Mouse (Mus musculus): ENCODE measurements around the gene Nr1i2. TPM values are rescaled to one million over a fixed set of nuclear protein-coding genes. Genes with fewer than 3 reads are reported as not detected.

The Nr1i2 gene
- total RNA-seq, 1 experiment = 0.18 TPM

GRCm38 (mm10) chr16:38282559-38283160 is 12.0 kb downstream of the Nr1i2 start:
- in situ Hi-C loops (cut with MboI; ENCODE audit: low sequenced_read_pairs in 2 of 2, unreplicated experiment in 2 of 2) = no loop called here
- H3K27ac ChIP-seq (ENCODE audit: insufficient read depth, low read depth, low read length, poor library complexity, severe bottlenecking) = no peak overlapping the region
- no peaks in the 10 kb centered on the region for H3K9me3 ChIP-seq (ENCODE audit: control insufficient read depth, insufficient read depth, low read depth, low read length)
- no peaks in the 10 kb centered on the region for H3K36me3 ChIP-seq (ENCODE audit: control insufficient read depth, insufficient read depth, low read length, poor library complexity, severe bottlenecking)
- TF ChIP-seq CHD2 (IDR thresholded peaks at IDR 0.05; ENCODE audit: low read depth, low read length) = no peak
- no peak overlapping the region for H3K9ac ChIP-seq (ENCODE audit: insufficient read depth, low read depth, low read length, poor library complexity, severe bottlenecking)
- no peaks in the 10 kb centered on the region for H3K4me1 ChIP-seq (ENCODE audit: control insufficient read depth in 2 of 2, insufficient read depth in 2 of 2, low read length in 2 of 2, poor library complexity in 1 of 2)
- H3K4me3 ChIP-seq (ENCODE audit: insufficient read depth in 1 of 2, low read depth in 1 of 2, low read length in 2 of 2, poor library complexity in 1 of 2, severe bottlenecking in 1 of 2) = no peak overlapping the region
- DNase-seq (ENCODE audit: low read depth, low spot score) = no peak

DNA sequence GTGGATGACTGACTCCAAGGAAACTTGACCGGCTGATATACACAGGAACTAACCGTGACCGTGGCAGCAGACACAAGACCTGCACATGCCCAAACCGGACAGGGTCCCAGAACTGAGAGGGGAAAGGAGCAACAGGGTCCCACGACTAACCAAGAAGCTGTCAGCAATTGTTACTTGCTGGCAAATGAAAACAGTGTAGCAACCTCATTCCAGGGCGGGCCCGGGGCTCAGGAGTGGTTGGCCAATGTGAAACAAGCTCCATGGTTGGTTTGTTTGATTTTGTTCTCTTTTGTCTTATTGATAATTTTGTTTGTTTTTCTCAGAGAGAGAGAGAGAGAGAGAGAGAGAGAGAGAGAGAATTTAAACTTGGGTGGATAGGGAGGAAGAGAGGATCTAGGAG is 13.7 kb downstream of the Nr1i2 start:
- Histone ChIP-seq H3K4me3 (ENCODE audit: insufficient read depth in 1 of 2, low read depth in 1 of 2, low read length in 2 of 2, poor library complexity in 1 of 2, severe bottlenecking in 1 of 2) (no peak overlapping the region), H3K9ac (ENCODE audit: insufficient read depth, low read depth, low read length, poor library complexity, severe bottlenecking) (no peak overlapping the region), H3K36me3 (ENCODE audit: control insufficient read depth, insufficient read depth, low read length, poor library complexity, severe bottlenecking) (no peaks in the 10 kb centered on the region), H3K9me3 (ENCODE audit: control insufficient read depth, insufficient read depth, low read depth, low read length) (no peaks in the 10 kb centered on the region), H3K27ac (ENCODE audit: insufficient read depth, low read depth, low read length, poor library complexity, severe bottlenecking) (no peak overlapping the region), H3K4me1 (ENCODE audit: control insufficient read depth in 2 of 2, insufficient read depth in 2 of 2, low read length in 2 of 2, poor library complexity in 1 of 2) (no peaks in the 10 kb centered on the region)
- in situ Hi-C loops (cut with MboI; ENCODE audit: low sequenced_read_pairs in 2 of 2, unreplicated experiment in 2 of 2) = no loop called here
- TF ChIP-seq ZNF384 (IDR thresholded peaks at IDR 0.05; ENCODE audit: low read depth, low read length) (no peak), MAFK (IDR thresholded peaks at IDR 0.05; ENCODE audit: insufficient read depth, low read depth, low read length) (no peak), HCFC1 (IDR thresholded peaks at IDR 0.05; ENCODE audit: borderline replicate concordance, insufficient read depth, low read length) (no peak), CHD2 (IDR thresholded peaks at IDR 0.05; ENCODE audit: low read depth, low read length) (no peak), ZC3H11A (IDR thresholded peaks at IDR 0.05; ENCODE audit: borderline replicate concordance, low read depth, low read length) (no peak)
- DNase-seq (ENCODE audit: low read depth, low spot score) = no peak

DNA sequence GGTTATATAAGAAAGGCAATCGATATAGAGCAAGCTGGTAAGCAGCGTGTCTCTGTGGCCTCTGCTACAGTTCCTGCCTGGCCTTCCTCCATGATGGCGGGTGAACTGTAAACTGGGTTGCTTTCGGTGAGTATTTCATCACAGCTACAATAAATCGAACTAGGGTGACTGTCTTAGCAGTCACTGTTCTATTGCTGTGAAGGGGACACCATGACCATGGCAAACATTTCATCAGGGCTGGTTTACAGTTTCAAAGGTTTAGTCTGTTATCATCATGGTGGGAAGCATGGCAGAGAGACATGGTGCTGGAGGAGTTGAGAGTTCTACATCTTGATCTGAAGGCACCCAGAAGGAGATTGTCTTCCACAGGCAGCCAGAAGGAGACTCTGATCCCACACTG is 14.8 kb downstream of the Nr1i2 start:
- no peak overlapping the region for H3K4me3 ChIP-seq (ENCODE audit: insufficient read depth in 1 of 2, low read depth in 1 of 2, low read length in 2 of 2, poor library complexity in 1 of 2, severe bottlenecking in 1 of 2)
- no peaks in the 10 kb centered on the region for H3K9me3 ChIP-seq (ENCODE audit: control insufficient read depth, insufficient read depth, low read depth, low read length)
- in situ Hi-C loops (cut with MboI; ENCODE audit: low sequenced_read_pairs in 2 of 2, unreplicated experiment in 2 of 2) = no loop called here
- no peak overlapping the region for H3K9ac ChIP-seq (ENCODE audit: insufficient read depth, low read depth, low read length, poor library complexity, severe bottlenecking)
- no peak for DNase-seq (ENCODE audit: low read depth, low spot score)
- H3K36me3 ChIP-seq (ENCODE audit: control insufficient read depth, insufficient read depth, low read length, poor library complexity, severe bottlenecking) = no peaks in the 10 kb centered on the region
- H3K4me1 ChIP-seq (ENCODE audit: control insufficient read depth in 2 of 2, insufficient read depth in 2 of 2, low read length in 2 of 2, poor library complexity in 1 of 2) = no peaks in the 10 kb centered on the region
- H3K27ac ChIP-seq (ENCODE audit: insufficient read depth, low read depth, low read length, poor library complexity, severe bottlenecking) = no peak overlapping the region
- TF ChIP-seq HCFC1 (IDR thresholded peaks at IDR 0.05; ENCODE audit: borderline replicate concordance, insufficient read depth, low read length) = no peak
- no peak for TF ChIP-seq ZNF384 (IDR thresholded peaks at IDR 0.05; ENCODE audit: low read depth, low read length)
- TF ChIP-seq MAFK (IDR thresholded peaks at IDR 0.05; ENCODE audit: insufficient read depth, low read depth, low read length) = no peak
- TF ChIP-seq CHD2 (IDR thresholded peaks at IDR 0.05; ENCODE audit: low read depth, low read length) = no peak
- no peak for TF ChIP-seq ZC3H11A (IDR thresholded peaks at IDR 0.05; ENCODE audit: borderline replicate concordance, low read depth, low read length)

DNA sequence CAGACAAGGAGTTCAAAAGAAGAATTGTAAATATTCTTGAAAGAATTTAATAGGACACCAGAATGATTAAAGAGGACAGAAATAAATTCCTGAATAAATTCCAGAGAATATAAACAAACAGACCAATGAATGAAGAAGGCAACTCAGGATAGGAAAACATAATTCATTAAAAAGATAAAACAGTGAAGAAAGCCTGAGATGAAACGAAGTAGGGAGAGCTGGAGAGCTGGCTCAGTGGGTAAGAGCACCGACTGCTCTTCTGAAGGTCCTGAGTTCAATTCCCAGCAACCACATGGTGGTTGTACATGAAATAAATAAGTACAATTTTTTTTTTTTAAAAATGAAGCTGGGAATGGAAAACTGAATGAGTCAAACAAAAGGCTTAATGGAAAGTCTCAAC is 19.9 kb downstream of the Nr1i2 start:
- in situ Hi-C loops (cut with MboI; ENCODE audit: low sequenced_read_pairs in 2 of 2, unreplicated experiment in 2 of 2) = no loop called here

DNA sequence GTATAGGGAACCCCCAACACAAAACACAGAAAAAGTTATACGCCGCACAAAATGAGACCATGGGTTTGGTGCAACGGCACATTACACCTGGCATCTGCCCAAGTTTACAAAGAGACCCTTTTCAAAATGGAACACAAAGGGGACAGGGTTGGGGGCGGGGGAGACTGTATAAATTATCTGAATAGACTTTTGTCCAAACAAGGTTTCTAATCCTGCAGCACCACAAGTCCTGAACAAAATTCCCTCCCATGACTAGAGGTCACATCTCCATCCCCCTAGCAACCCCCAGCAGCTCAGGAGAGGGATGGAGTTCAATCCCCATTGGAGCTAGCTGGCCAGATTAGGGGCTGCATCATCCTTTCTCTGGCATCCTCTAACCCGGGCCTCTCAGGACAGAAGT is 22.1 kb downstream of the Nr1i2 start:
- H3K4me3 ChIP-seq (ENCODE audit: insufficient read depth in 1 of 2, low read depth in 1 of 2, low read length in 2 of 2, poor library complexity in 1 of 2, severe bottlenecking in 1 of 2) = no peak overlapping the region
- in situ Hi-C loops (cut with MboI; ENCODE audit: low sequenced_read_pairs in 2 of 2, unreplicated experiment in 2 of 2) = no loop called here
- no peak overlapping the region for H3K9ac ChIP-seq (ENCODE audit: insufficient read depth, low read depth, low read length, poor library complexity, severe bottlenecking)
- H3K9me3 ChIP-seq (ENCODE audit: control insufficient read depth, insufficient read depth, low read depth, low read length) = no peaks in the 10 kb centered on the region
- H3K4me1 ChIP-seq (ENCODE audit: control insufficient read depth in 2 of 2, insufficient read depth in 2 of 2, low read length in 2 of 2, poor library complexity in 1 of 2) = peaks cover 0 to 3% of the 10 kb centered on the region in 2 experiments; a peak in 1 of 4 replicates
- TF ChIP-seq ZC3H11A (IDR thresholded peaks at IDR 0.05; ENCODE audit: borderline replicate concordance, low read depth, low read length) (no peak), MAFK (IDR thresholded peaks at IDR 0.05; ENCODE audit: insufficient read depth, low read depth, low read length) (no peak), CHD2 (IDR thresholded peaks at IDR 0.05; ENCODE audit: low read depth, low read length) (no peak), HCFC1 (IDR thresholded peaks at IDR 0.05; ENCODE audit: borderline replicate concordance, insufficient read depth, low read length) (no peak), ZNF384 (IDR thresholded peaks at IDR 0.05; ENCODE audit: low read depth, low read length) (no peak)
- H3K36me3 ChIP-seq (ENCODE audit: control insufficient read depth, insufficient read depth, low read length, poor library complexity, severe bottlenecking) = no peaks in the 10 kb centered on the region
- no peak overlapping the region for H3K27ac ChIP-seq (ENCODE audit: insufficient read depth, low read depth, low read length, poor library complexity, severe bottlenecking)
- DNase-seq (ENCODE audit: low read depth, low spot score) = no peak

More for the DNA sequence above, 19.9 kb downstream of the Nr1i2 start:
- H3K27ac ChIP-seq (ENCODE audit: insufficient read depth, low read depth, low read length, poor library complexity, severe bottlenecking) = no peak overlapping the region
- no peaks in the 10 kb centered on the region for H3K36me3 ChIP-seq (ENCODE audit: control insufficient read depth, insufficient read depth, low read length, poor library complexity, severe bottlenecking)
- TF ChIP-seq ZNF384 (IDR thresholded peaks at IDR 0.05; ENCODE audit: low read depth, low read length) (no peak), ZC3H11A (IDR thresholded peaks at IDR 0.05; ENCODE audit: borderline replicate concordance, low read depth, low read length) (no peak)
- no peaks in the 10 kb centered on the region for H3K9me3 ChIP-seq (ENCODE audit: control insufficient read depth, insufficient read depth, low read depth, low read length)
- DNase-seq (ENCODE audit: low read depth, low spot score) = no peak
- H3K9ac ChIP-seq (ENCODE audit: insufficient read depth, low read depth, low read length, poor library complexity, severe bottlenecking) = no peak overlapping the region
- H3K4me3 ChIP-seq (ENCODE audit: insufficient read depth in 1 of 2, low read depth in 1 of 2, low read length in 2 of 2, poor library complexity in 1 of 2, severe bottlenecking in 1 of 2) = no peak overlapping the region
- H3K4me1 ChIP-seq (ENCODE audit: control insufficient read depth in 2 of 2, insufficient read depth in 2 of 2, low read length in 2 of 2, poor library complexity in 1 of 2) = peaks cover 0 to 3% of the 10 kb centered on the region in 2 experiments; a peak in 1 of 4 replicates

Data from ES-E14 (cell line).